Mouse (Mus musculus) limb, embryonic 14.5 days (tissue): ENCODE results near the gene Sult1a1. TPM values are rescaled to one million over a fixed set of nuclear protein-coding genes. Genes with fewer than 3 reads are reported as not detected.

Experiments
- ATAC-seq: fragments of 200-750 bp; cut with Nextera tagmentation; 2 replicates; pipeline ENCODE4 v1.8.0; 2017; ENCODE audit warnings: low read depth, moderate number of reproducible peaks, moderate TSS enrichment; ENCODE audit not compliant: low FRiP score
- DNase-seq: peaks from one replicate; pipeline ENCODE4 v3.0.0-alpha.2; 2015; ENCODE audit warnings: low spot score
- H3K27ac ChIP-seq: fragments of 300-500 bp; sonication (generic); replicated peaks from 2 replicates; pipeline ENCODE4 v1.5.1; 2014; ENCODE audit warnings: low read depth, mild to moderate bottlenecking, low read length, moderate library complexity, mixed read lengths
- H3K27me3 ChIP-seq: fragments of 300-500 bp; sonication (generic); 2 replicates; pipeline ENCODE4 v1.6.1; 2014; ENCODE audit warnings: low read length, mixed read lengths; ENCODE audit not compliant: control insufficient read depth, insufficient read depth
- H3K36me3 ChIP-seq: fragments of 300-500 bp; sonication (generic); 2 replicates; pipeline ENCODE4 v1.6.1; 2014; ENCODE audit warnings: mild to moderate bottlenecking, low read length, moderate library complexity, mixed read lengths; ENCODE audit not compliant: control insufficient read depth, insufficient read depth
- H3K4me1 ChIP-seq: fragments of 300-500 bp; sonication (generic); 2 replicates; pipeline ENCODE4 v1.6.1; 2014; ENCODE audit warnings: antibody characterized with exemption, low read length, mixed read lengths; ENCODE audit not compliant: control insufficient read depth, insufficient read depth
- H3K4me2 ChIP-seq: fragments of 300-500 bp; sonication (generic); replicated peaks from 2 replicates; pipeline ENCODE4 v1.6.1; 2014; ENCODE audit warnings: low read depth, mild to moderate bottlenecking, low read length, moderate library complexity; ENCODE audit not compliant: severe bottlenecking
- H3K4me3 ChIP-seq: fragments of 300-500 bp; sonication (generic); replicated peaks from 2 replicates; pipeline ENCODE4 v1.5.1; 2014; ENCODE audit warnings: low read length
- H3K9ac ChIP-seq: fragments of 300-500 bp; sonication (generic); 2 replicates; pipeline ENCODE4 v1.6.1; 2014; ENCODE audit warnings: mild to moderate bottlenecking, low read depth, low read length, moderate library complexity; ENCODE audit not compliant: severe bottlenecking
- H3K9me3 ChIP-seq: fragments of 300-500 bp; sonication (generic); 2 replicates; pipeline ENCODE4 v1.6.1; 2016; ENCODE audit warnings: low read length; ENCODE audit not compliant: control insufficient read depth
- POLR2A ChIP-seq: fragments of 200-500 bp; IDR thresholded peaks from 2 replicates; pipeline ENCODE4 v1.8.0; 2012; ENCODE audit warnings: inconsistent platforms, mild to moderate bottlenecking, moderate library complexity, borderline replicate concordance; ENCODE audit not compliant: insufficient read depth, insufficient read length; ENCODE audit errors: extremely low read depth
- WGBS: fragments of 180-500 bp; shearing (Covaris S2); extraction: QIAGEN DNeasy Blood & Tissue Kit; methylation state at CpG from one replicate; pipeline ENCODE4 v1.1.7; 2014; 5-methylcytosine and 5-hydroxymethylcytosine counted together
- polyA plus RNA-seq, 2 experiments: library from polyadenylated mRNA; depleted of rRNA in 1 of 2; stranded (reverse) in 1 of 2; unstranded in 1 of 2; fragments of >200 nt; fragmentation: Nextera tagmentation in 1 of 2; extraction: Ambion mirVana in 1 of 2; gene quantifications; 2 replicates each; pipeline versions ENCODE4 v1.2.1 to v1.2.3; 2012 to 2014

Sult1a1 gene
- polyA plus RNA-seq, 2 experiments, result 6.9 to 10.3 TPM

DNA sequence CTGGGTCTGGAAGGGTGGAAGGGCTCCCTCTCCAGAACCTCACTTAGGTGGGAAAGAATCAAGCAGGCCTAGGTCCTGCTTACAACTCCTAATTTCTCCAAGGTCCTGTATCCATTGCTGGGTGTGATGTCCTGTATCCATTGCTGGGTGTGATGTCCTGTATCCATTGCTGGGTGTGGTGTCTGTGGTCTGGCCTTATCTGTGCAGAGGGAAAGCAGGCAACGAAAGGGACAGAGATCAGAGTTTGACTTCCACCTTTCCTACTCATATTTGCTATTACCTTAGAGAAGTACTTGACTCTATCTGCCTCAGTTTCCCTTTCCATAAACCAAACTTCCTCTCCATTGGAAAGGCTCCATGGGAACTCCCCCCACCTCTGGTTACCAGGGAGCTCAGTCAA is 52.9 kb downstream of the Sult1a1 start:
- WGBS, result 83% methylated on average over 1 of the region's 1 CpGs
- no peaks in the 10 kb centered on the region for H3K9me3 ChIP-seq
- TF ChIP-seq POLR2A, result no peak
- no peaks in the 10 kb centered on the region for H3K36me3 ChIP-seq
- no peaks in the 10 kb centered on the region for H3K27me3 ChIP-seq
- no peak overlapping the region for H3K4me3 ChIP-seq
- no peak for ATAC-seq
- no peak overlapping the region for H3K9ac ChIP-seq
- no peak overlapping the region for H3K27ac ChIP-seq
- H3K4me2 ChIP-seq, result no peak overlapping the region
- DNase-seq, result no peak
- no peaks in the 10 kb centered on the region for H3K4me1 ChIP-seq

Other genes starting within 250 kb of the Sult1a1 start
- gene Rabep2, start 247.7 kb downstream of the Sult1a1 start, polyA plus RNA-seq (2012; rRNA removed), result 35.1 and 35.2 TPM in 2 replicates
- 30.7 and 31.2 TPM in 2 replicates for gene Rabep2, start 247.7 kb downstream of the Sult1a1 start, polyA plus RNA-seq (2014; fragmentation: Nextera tagmentation; extraction: Ambion mirVana)
- gene Atp2a1, start 213.3 kb downstream of the Sult1a1 start, polyA plus RNA-seq (2012; rRNA removed), result 89.8 and 106 TPM in 2 replicates
- gene Atp2a1, start 213.3 kb downstream of the Sult1a1 start, polyA plus RNA-seq (2014; fragmentation: Nextera tagmentation; extraction: Ambion mirVana), result 93.9 and 131 TPM in 2 replicates
- gene Sh2b1, start 201.0 kb downstream of the Sult1a1 start, polyA plus RNA-seq (2012; rRNA removed), result 83.3 and 94.6 TPM in 2 replicates
- gene Sh2b1, start 201.0 kb downstream of the Sult1a1 start, polyA plus RNA-seq (2014; fragmentation: Nextera tagmentation; extraction: Ambion mirVana), result 50.2 and 53.7 TPM in 2 replicates
- gene Tufm, start 189.1 kb downstream of the Sult1a1 start, polyA plus RNA-seq (2012; rRNA removed), result 109 and 111 TPM in 2 replicates
- gene Tufm, start 189.1 kb downstream of the Sult1a1 start, polyA plus RNA-seq (2014; fragmentation: Nextera tagmentation; extraction: Ambion mirVana), result 125 TPM in 2 replicates
- 170 and 223 TPM in 2 replicates for gene Atxn2l, start 173.0 kb downstream of the Sult1a1 start, polyA plus RNA-seq (2012; rRNA removed)
- 51.4 and 56.2 TPM in 2 replicates for gene Atxn2l, start 173.0 kb downstream of the Sult1a1 start, polyA plus RNA-seq (2014; fragmentation: Nextera tagmentation; extraction: Ambion mirVana)
- 107 and 115 TPM in 2 replicates for gene Eif3c, start 110.0 kb downstream of the Sult1a1 start, polyA plus RNA-seq (2012; rRNA removed)
- 169 and 171 TPM in 2 replicates for gene Eif3c, start 110.0 kb downstream of the Sult1a1 start, polyA plus RNA-seq (2014; fragmentation: Nextera tagmentation; extraction: Ambion mirVana)
- gene Apobr, start 91.5 kb downstream of the Sult1a1 start, polyA plus RNA-seq (2012; rRNA removed), result 0.96 and 1.0 TPM in 2 replicates
- 1.1 and 1.5 TPM in 2 replicates for gene Apobr, start 91.5 kb downstream of the Sult1a1 start, polyA plus RNA-seq (2014; fragmentation: Nextera tagmentation; extraction: Ambion mirVana)
- 55.4 and 81.7 TPM in 2 replicates for gene Cln3, start 90.6 kb downstream of the Sult1a1 start, polyA plus RNA-seq (2012; rRNA removed)
- 34.6 and 35.5 TPM in 2 replicates for gene Cln3, start 90.6 kb downstream of the Sult1a1 start, polyA plus RNA-seq (2014; fragmentation: Nextera tagmentation; extraction: Ambion mirVana)
- not detected in 2 replicates for gene Il27, start 81.5 kb downstream of the Sult1a1 start, polyA plus RNA-seq (2012; rRNA removed)
- gene Il27, start 81.5 kb downstream of the Sult1a1 start, polyA plus RNA-seq (2014; fragmentation: Nextera tagmentation; extraction: Ambion mirVana), result not detected in 2 replicates
- gene Nupr1, start 45.6 kb downstream of the Sult1a1 start, polyA plus RNA-seq (2012; rRNA removed), result 5.8 and 11.6 TPM in 2 replicates
- gene Nupr1, start 45.6 kb downstream of the Sult1a1 start, polyA plus RNA-seq (2014; fragmentation: Nextera tagmentation; extraction: Ambion mirVana), result 10.9 and 19.2 TPM in 2 replicates
- 49.8 and 61.6 TPM in 2 replicates for gene Sgf29, start 27.1 kb downstream of the Sult1a1 start, polyA plus RNA-seq (2012; rRNA removed)
- 56.0 and 64.2 TPM in 2 replicates for gene Sgf29, start 27.1 kb downstream of the Sult1a1 start, polyA plus RNA-seq (2014; fragmentation: Nextera tagmentation; extraction: Ambion mirVana)
- gene Bola2, start 19.0 kb upstream of the Sult1a1 start, polyA plus RNA-seq (2012; rRNA removed), result 37.3 and 50.4 TPM in 2 replicates
- gene Bola2, start 19.0 kb upstream of the Sult1a1 start, polyA plus RNA-seq (2014; fragmentation: Nextera tagmentation; extraction: Ambion mirVana), result 121 and 122 TPM in 2 replicates
- 33.2 and 44.0 TPM in 2 replicates for gene Slx1b, start 19.4 kb upstream of the Sult1a1 start, polyA plus RNA-seq (2012; rRNA removed)
- 8.6 and 9.9 TPM in 2 replicates for gene Slx1b, start 19.4 kb upstream of the Sult1a1 start, polyA plus RNA-seq (2014; fragmentation: Nextera tagmentation; extraction: Ambion mirVana)
- gene Coro1a, start 31.4 kb upstream of the Sult1a1 start, polyA plus RNA-seq (2012; rRNA removed), result 33.4 and 45.7 TPM in 2 replicates
- gene Coro1a, start 31.4 kb upstream of the Sult1a1 start, polyA plus RNA-seq (2014; fragmentation: Nextera tagmentation; extraction: Ambion mirVana), result 43.0 and 45.0 TPM in 2 replicates
- 134 and 151 TPM in 2 replicates for gene Mapk3, start 83.2 kb upstream of the Sult1a1 start, polyA plus RNA-seq (2012; rRNA removed)
- gene Mapk3, start 83.2 kb upstream of the Sult1a1 start, polyA plus RNA-seq (2014; fragmentation: Nextera tagmentation; extraction: Ambion mirVana), result 51.0 and 52.4 TPM in 2 replicates
- 13.6 and 15.0 TPM in 2 replicates for gene Gdpd3, start 89.9 kb upstream of the Sult1a1 start, polyA plus RNA-seq (2012; rRNA removed)
- gene Gdpd3, start 89.9 kb upstream of the Sult1a1 start, polyA plus RNA-seq (2014; fragmentation: Nextera tagmentation; extraction: Ambion mirVana), result 3.2 and 4.3 TPM in 2 replicates
- 144 and 202 TPM in 2 replicates for gene Ypel3, start 100.5 kb upstream of the Sult1a1 start, polyA plus RNA-seq (2012; rRNA removed)
- gene Ypel3, start 100.5 kb upstream of the Sult1a1 start, polyA plus RNA-seq (2014; fragmentation: Nextera tagmentation; extraction: Ambion mirVana), result 131 and 151 TPM in 2 replicates
- gene Tbx6, start 105.1 kb upstream of the Sult1a1 start, polyA plus RNA-seq (2012; rRNA removed), result 2.0 and 2.7 TPM in 2 replicates
- 0.29 and 0.41 TPM in 2 replicates for gene Tbx6, start 105.1 kb upstream of the Sult1a1 start, polyA plus RNA-seq (2014; fragmentation: Nextera tagmentation; extraction: Ambion mirVana)
- gene Ppp4c, start 116.1 kb upstream of the Sult1a1 start, polyA plus RNA-seq (2012; rRNA removed), result 238 and 252 TPM in 2 replicates
- gene Ppp4c, start 116.1 kb upstream of the Sult1a1 start, polyA plus RNA-seq (2014; fragmentation: Nextera tagmentation; extraction: Ambion mirVana), result 268 and 269 TPM in 2 replicates
- gene Fam57b, start 121.2 kb upstream of the Sult1a1 start, polyA plus RNA-seq (2012; rRNA removed), result 1.6 and 2.0 TPM in 2 replicates
- gene Fam57b, start 121.2 kb upstream of the Sult1a1 start, polyA plus RNA-seq (2014; fragmentation: Nextera tagmentation; extraction: Ambion mirVana), result 0.21 and 0.44 TPM in 2 replicates
- not detected in 2 replicates for gene 4930451I11Rik, start 155.2 kb upstream of the Sult1a1 start, polyA plus RNA-seq (2012; rRNA removed)
- not detected in 2 replicates for gene 4930451I11Rik, start 155.2 kb upstream of the Sult1a1 start, polyA plus RNA-seq (2014; fragmentation: Nextera tagmentation; extraction: Ambion mirVana)
- 1.3 and 2.8 TPM in 2 replicates for gene Doc2a, start 171.0 kb upstream of the Sult1a1 start, polyA plus RNA-seq (2012; rRNA removed)
- 0.76 and 0.92 TPM in 2 replicates for gene Doc2a, start 171.0 kb upstream of the Sult1a1 start, polyA plus RNA-seq (2014; fragmentation: Nextera tagmentation; extraction: Ambion mirVana)
- gene Hirip3, start 185.5 kb upstream of the Sult1a1 start, polyA plus RNA-seq (2012; rRNA removed), result 55.1 and 120 TPM in 2 replicates
- gene Hirip3, start 185.5 kb upstream of the Sult1a1 start, polyA plus RNA-seq (2014; fragmentation: Nextera tagmentation; extraction: Ambion mirVana), result 15.2 and 16.1 TPM in 2 replicates
- gene Ino80e, start 185.9 kb upstream of the Sult1a1 start, polyA plus RNA-seq (2012; rRNA removed), result 84.3 and 89.8 TPM in 2 replicates
- gene Ino80e, start 185.9 kb upstream of the Sult1a1 start, polyA plus RNA-seq (2014; fragmentation: Nextera tagmentation; extraction: Ambion mirVana), result 86.7 TPM in 2 replicates
- gene Taok2, start 208.3 kb upstream of the Sult1a1 start, polyA plus RNA-seq (2012; rRNA removed), result 106 and 121 TPM in 2 replicates
- 28.5 and 37.1 TPM in 2 replicates for gene Taok2, start 208.3 kb upstream of the Sult1a1 start, polyA plus RNA-seq (2014; fragmentation: Nextera tagmentation; extraction: Ambion mirVana)
- gene Tmem219, start 246.5 kb upstream of the Sult1a1 start, polyA plus RNA-seq (2012; rRNA removed), result 33.2 and 41.6 TPM in 2 replicates
- 31.0 and 33.8 TPM in 2 replicates for gene Tmem219, start 246.5 kb upstream of the Sult1a1 start, polyA plus RNA-seq (2014; fragmentation: Nextera tagmentation; extraction: Ambion mirVana)